Mouse (Mus musculus): ENCODE results near the gene Gm436. TPM values are rescaled to one million over a fixed set of nuclear protein-coding genes. Genes with fewer than 3 reads are reported as not detected.

Gm436 gene
- not detected in 2 replicates for total RNA-seq (2015)
- total RNA-seq (2017) = not detected in 2 replicates

DNA sequence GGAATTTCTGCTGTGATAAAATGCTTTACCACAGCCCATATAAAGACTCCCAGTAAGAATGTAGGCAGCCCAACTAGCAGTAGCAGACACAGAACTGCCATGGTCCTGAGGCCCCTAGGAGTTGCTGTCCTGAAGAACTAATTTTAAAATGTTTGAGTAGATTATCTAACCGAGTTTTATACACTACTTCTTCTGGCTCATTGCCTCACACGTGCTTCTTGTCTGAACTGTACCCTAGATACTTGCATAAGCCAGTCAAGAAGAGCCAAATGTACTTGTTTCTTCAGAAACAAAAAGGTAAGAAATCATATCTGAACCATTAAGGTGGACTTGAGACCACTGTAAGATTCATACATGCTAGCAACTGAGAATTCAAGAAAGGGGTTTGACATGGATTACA, at the start of gene Gm436:
Gene Gm436 (minus strand): TSS at position 101 of the 400 bp plus-strand sequence.
- no peak for ATAC-seq (replicated peaks; ENCODE audit: poor library complexity)

DNA sequence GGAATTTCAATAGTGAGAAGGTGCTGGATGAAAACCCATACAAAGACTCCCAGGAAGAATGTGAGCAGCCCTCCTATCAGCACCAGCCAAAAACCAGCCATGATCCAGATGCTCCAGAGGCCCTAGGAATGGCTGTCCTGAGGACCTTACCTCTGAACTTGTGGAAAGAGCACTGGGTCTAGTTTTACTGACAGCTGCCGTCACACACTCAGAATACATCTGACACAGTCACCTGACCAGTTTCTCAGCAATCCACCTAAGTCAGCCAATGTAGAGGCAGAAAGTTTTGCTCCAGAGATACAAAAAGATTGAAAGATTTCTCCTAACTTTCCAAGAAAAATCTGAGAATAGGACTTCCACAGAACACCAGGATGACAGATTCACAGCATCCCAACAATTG, 35.1 kb upstream of the Gm436 start, which contains the start of gene Gm13178:
Gene Gm13178 (minus strand): TSS at position 101 of the 400 bp plus-strand sequence.
- no peak for ATAC-seq (replicated peaks; ENCODE audit: poor library complexity)

DNA sequence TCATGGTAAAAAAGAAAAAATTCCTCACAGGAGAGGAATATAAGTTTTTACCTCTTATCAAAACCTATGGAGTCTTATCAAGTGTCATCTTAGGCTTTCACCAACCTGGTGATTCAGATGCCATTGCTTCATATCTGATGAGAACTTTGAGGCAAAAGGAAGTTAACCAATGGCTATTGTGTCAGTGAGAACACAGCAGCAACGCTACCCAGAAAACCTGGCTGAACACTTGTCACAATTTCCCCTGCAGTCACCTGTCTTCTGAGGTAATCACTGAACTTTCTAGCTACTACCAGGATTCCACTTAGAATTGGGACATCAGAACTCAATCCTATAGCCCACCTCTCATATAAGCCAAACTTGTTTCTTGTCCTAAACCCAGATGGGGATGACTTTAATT, 33.5 kb upstream of the Gm436 start:
- ATAC-seq (replicated peaks; ENCODE audit: poor library complexity) = no peak

DNA sequence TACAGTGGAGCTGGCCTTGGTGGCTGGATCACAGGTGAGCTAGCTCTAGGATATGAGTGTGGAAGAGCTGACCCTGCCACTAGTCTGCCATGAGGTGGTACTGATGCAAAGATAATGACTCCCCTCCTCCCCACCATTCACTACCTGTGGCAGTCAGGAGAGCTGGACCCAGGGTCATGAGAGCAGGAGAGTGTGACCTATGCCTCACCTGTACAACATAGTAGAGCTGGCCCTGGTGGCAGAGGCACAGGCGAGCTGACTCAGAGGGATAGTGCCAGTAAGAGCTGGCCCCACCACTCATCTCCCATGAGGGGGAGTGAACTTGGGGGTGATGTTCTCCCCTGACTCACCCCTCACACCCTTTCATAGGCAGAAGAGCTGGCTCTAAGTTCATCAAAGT, 32.1 kb upstream of the Gm436 start:
- ATAC-seq (replicated peaks; ENCODE audit: poor library complexity) = no peak

DNA sequence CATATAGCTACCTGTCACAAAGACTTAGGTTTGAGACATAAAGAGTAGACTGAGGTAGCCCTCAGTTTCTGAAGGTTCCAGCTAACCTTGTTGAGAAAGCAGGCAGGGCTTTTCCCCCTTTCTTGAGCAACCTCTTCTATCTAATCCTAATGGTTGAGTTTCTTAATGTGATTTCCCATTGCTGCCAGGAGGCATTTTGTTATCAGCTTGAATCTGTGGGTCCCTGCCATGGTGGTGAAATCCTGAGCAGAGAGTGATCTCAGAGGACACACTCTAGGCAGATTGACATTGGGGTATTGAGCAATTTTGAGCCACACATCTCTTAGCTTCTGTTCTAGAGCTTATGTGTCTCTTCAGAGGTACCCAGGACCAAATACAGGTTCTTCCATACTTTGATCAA, 47.9 kb downstream of the Gm436 start:
- no peak for ATAC-seq (replicated peaks; ENCODE audit: poor library complexity)

Other genes with a start within 250 kb of the Gm436 start
- gene 1700012P22Rik, start 247.6 kb downstream of the Gm436 start, total RNA-seq (2015) = not detected in 2 replicates
- not detected in 2 replicates for gene 1700012P22Rik, start 247.6 kb downstream of the Gm436 start, total RNA-seq (2017)
- not detected in 2 replicates for gene Gm9944, start 233.1 kb downstream of the Gm436 start, total RNA-seq (2015)
- gene Gm9944, start 233.1 kb downstream of the Gm436 start, total RNA-seq (2017) = not detected in 2 replicates
- not detected in 2 replicates for gene Aadacl3, start 222.6 kb downstream of the Gm436 start, total RNA-seq (2015)
- gene Aadacl3, start 222.6 kb downstream of the Gm436 start, total RNA-seq (2017) = not detected in 2 replicates
- not detected in 2 replicates for gene 9430007A20Rik, start 166.5 kb downstream of the Gm436 start, total RNA-seq (2015)
- not detected in 2 replicates for gene 9430007A20Rik, start 166.5 kb downstream of the Gm436 start, total RNA-seq (2017)
- not detected in 2 replicates for gene Gm13124, start 121.2 kb downstream of the Gm436 start, total RNA-seq (2015)
- not detected in 2 replicates for gene Gm13124, start 121.2 kb downstream of the Gm436 start, total RNA-seq (2017)
- not detected in 2 replicates for gene Aadacl4, start 72.7 kb downstream of the Gm436 start, total RNA-seq (2015)
- gene Aadacl4, start 72.7 kb downstream of the Gm436 start, total RNA-seq (2017) = not detected in 2 replicates
- gene Gm13178, start 35.0 kb upstream of the Gm436 start, total RNA-seq (2015) = not detected in 2 replicates
- not detected in 2 replicates for gene Gm13178, start 35.0 kb upstream of the Gm436 start, total RNA-seq (2017)
- gene Gm438, start 100.2 kb upstream of the Gm436 start, total RNA-seq (2015) = not detected in 2 replicates
- gene Gm438, start 100.2 kb upstream of the Gm436 start, total RNA-seq (2017) = not detected in 2 replicates
- gene Dhrs3, start 206.5 kb upstream of the Gm436 start, total RNA-seq (2015) = 18.2 and 30.9 TPM in 2 replicates
- 26.4 and 27.2 TPM in 2 replicates for gene Dhrs3, start 206.5 kb upstream of the Gm436 start, total RNA-seq (2017)

Data from megakaryocyte progenitor cell, adult 5-6 weeks (primary cell).